8 mouse cellular contexts compared by ENCODE assay signal in the genomic region with DNA sequence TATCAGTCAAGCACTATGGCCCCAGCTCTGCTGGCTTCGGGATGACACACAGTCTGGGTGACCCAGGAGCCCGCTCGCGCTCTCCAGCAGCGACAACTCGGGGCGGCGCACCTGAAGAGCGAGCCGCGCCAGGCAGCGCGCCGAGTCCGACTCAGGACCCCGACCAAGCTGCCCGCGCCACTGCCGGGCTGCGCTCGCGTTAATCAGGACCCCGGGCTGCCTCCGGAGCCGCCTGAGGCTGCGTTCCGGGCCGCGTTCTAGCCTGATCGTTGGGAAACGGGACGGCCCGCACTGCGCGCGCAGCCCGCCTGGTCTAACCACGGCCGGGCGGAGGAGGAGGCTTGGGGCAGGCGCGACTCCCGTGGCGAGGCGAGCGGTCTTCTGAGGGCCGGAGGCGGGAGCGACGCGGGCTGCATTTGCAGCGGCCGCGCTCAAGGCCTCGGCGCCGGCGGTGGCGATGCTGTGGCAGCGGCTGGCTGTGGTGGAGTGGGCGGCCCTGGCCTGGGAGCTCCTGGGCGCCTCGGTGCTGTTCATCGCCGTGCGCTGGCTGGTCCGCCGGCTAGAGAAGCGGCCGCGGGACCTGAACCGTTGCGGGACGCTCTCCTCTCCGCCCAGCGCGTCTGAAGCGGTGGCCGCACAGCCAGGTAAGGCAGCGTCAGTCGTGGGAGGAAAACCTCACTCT. TPM values are rescaled to one million over a fixed set of nuclear protein-coding genes. Genes with fewer than 3 reads are reported as not detected.
DNase-seq lines count a peak whose midpoint lies in the region; ATAC-seq lines count a peak whose summit lies in the region.

A gene (plus strand): TSS at position 225 of the 682 bp plus-strand sequence.

- DNase-seq in NIH3T3 (ENCODE audit: low read depth): peak; percentile 97
- peak; percentile 93 to 95 for DNase-seq in cerebellum, postnatal 10 days
- peak; percentile 83 to 87 for DNase-seq in frontal cortex, postnatal 14 days (ENCODE audit: low spot score in 2 of 2)
- DNase-seq in layer of hippocampus, postnatal 25 days (ENCODE audit: extremely low spot score in 1 of 2, low spot score in 1 of 2): peak; percentile 91 to 93
- peak; percentile 92 for DNase-seq in lung, postnatal 25 days (ENCODE audit: low spot score)
- DNase-seq in retina, embryonic 14.5 days (ENCODE audit: low spot score): peak; percentile 96
- peak; percentile 94 for DNase-seq in thymus, postnatal 4 days

- H3K4me3 ChIP-seq in hindbrain, embryonic 13.5 days: peak within 1 kb of the TSS; percentile 99

- H3K27me3 ChIP-seq in hindbrain, embryonic 13.5 days: no peaks in the 10 kb centered on the region

- H3K4me2 ChIP-seq in hindbrain, embryonic 13.5 days: peak within 1 kb of the TSS; percentile 66

- no peaks in the 10 kb centered on the region for H3K9me3 ChIP-seq in hindbrain, embryonic 13.5 days

- WGBS in hindbrain, embryonic 13.5 days: under 1% methylated on average over 71 of the region's 81 CpGs

- peak within 1 kb of the TSS; percentile 95 for H3K27ac ChIP-seq in hindbrain, embryonic 13.5 days

- peaks cover 24% of the 10 kb centered on the region for H3K4me1 ChIP-seq in hindbrain, embryonic 13.5 days (replicated peaks)

- H3K36me3 ChIP-seq in hindbrain, embryonic 13.5 days: peaks cover 28% of the 10 kb centered on the region

- peak within 1 kb of the TSS; percentile 97 for H3K9ac ChIP-seq in hindbrain, embryonic 13.5 days

- ATAC-seq in hindbrain, embryonic 13.5 days (ENCODE audit: low FRiP score): peak; percentile 97

RNA-seq across cellular contexts. Expression of the gene that starts here (rescaled TPM):
- 22.8 and 23.8 TPM in 2 replicates for polyA plus RNA-seq in hindbrain, embryonic 13.5 days (2015; fragmentation: Nextera tagmentation; extraction: Ambion mirVana)
- total RNA-seq in layer of hippocampus, postnatal 25 days (2021): 10 to 100 TPM; 36.1 to 41.3 TPM

Comparison
In these comparisons a context has a peak if more than half of its experiments do, and no peak if none do; other contexts are left out.
1. Peak in every context shown above with its lines: DNase-seq, ATAC-seq, H3K4me3 ChIP-seq and H3K27ac ChIP-seq.